Comparison of ENCODE assay signal across 8 mouse cellular contexts in genomic region chr7:99555862-99556261, GRCm38 (mm10). TPM values are rescaled to one million over a fixed set of nuclear protein-coding genes. Genes with fewer than 3 reads are reported as not detected.
A peak's percentile ranks its signal among the peaks of the same experiment; 100 is the strongest.
DNase-seq lines count a peak whose midpoint lies in the region; ATAC-seq lines count a peak whose summit lies in the region.

No protein-coding gene starts in this region.

- H3K27me3 ChIP-seq in liver, embryonic 11.5 days (replicated peaks; ENCODE audit: control insufficient read depth, insufficient read depth, low read length): no peaks in the 10 kb centered on the region
- H3K27me3 ChIP-seq in hindbrain, embryonic 14.5 days (ENCODE audit: control insufficient read depth, insufficient read depth, low read length): no peaks in the 10 kb centered on the region
- no peaks in the 10 kb centered on the region for H3K27me3 ChIP-seq in stomach, embryonic 15.5 days (replicated peaks)

- peak; percentile 64 for DNase-seq in liver
- no peak for DNase-seq in liver, embryonic 11.5 days (ENCODE audit: low spot score)
- DNase-seq in adrenal gland, postnatal 36 days: peak; percentile 78 to 84
- peak; percentile 61 for DNase-seq in hindbrain, embryonic 14.5 days (ENCODE audit: low spot score)
- DNase-seq in left cerebral cortex, adult 18-20 months (ENCODE audit: low spot score in 2 of 2): peak; percentile 69 to 72

- H3K4me3 ChIP-seq in liver, embryonic 11.5 days (ENCODE audit: low read depth, low read length): no peak overlapping the region
- H3K4me3 ChIP-seq in hindbrain, embryonic 14.5 days (replicated peaks; ENCODE audit: low read length): no peak overlapping the region
- no peak overlapping the region for H3K4me3 ChIP-seq in stomach, embryonic 15.5 days (replicated peaks)

- H3K4me2 ChIP-seq in liver, embryonic 11.5 days: no peak overlapping the region
- no peak overlapping the region for H3K4me2 ChIP-seq in hindbrain, embryonic 14.5 days (replicated peaks)
- H3K4me2 ChIP-seq in stomach, embryonic 15.5 days: no peak overlapping the region

- H3K4me1 ChIP-seq in liver, embryonic 11.5 days (replicated peaks; ENCODE audit: control insufficient read depth, insufficient read depth, low read length): peaks cover 21% of the 10 kb centered on the region
- peaks cover 32% of the 10 kb centered on the region for H3K4me1 ChIP-seq in hindbrain, embryonic 14.5 days (replicated peaks; ENCODE audit: control insufficient read depth, insufficient read depth, low read length)
- H3K4me1 ChIP-seq in stomach, embryonic 15.5 days: peaks cover 35% of the 10 kb centered on the region

- no peak overlapping the region for H3K9ac ChIP-seq in liver, embryonic 11.5 days (ENCODE audit: low read depth, low read length)
- no peak overlapping the region for H3K9ac ChIP-seq in hindbrain, embryonic 14.5 days
- H3K9ac ChIP-seq in stomach, embryonic 15.5 days: no peak overlapping the region

- no peak for ATAC-seq in liver, embryonic 11.5 days (replicated peaks; ENCODE audit: low FRiP score)
- ATAC-seq in erythroid progenitor cell, adult 5-6 weeks (replicated peaks; ENCODE audit: low FRiP score, poor library complexity, severe bottlenecking): peak; percentile 63
- peak; percentile 25; the same call in 1 of the 2 replicates for ATAC-seq in hindbrain, embryonic 14.5 days (ENCODE audit: low FRiP score)
- peak; percentile 94 for ATAC-seq in megakaryocyte, adult 5-6 weeks (ENCODE audit: poor library complexity, severe bottlenecking)
- ATAC-seq in stomach, embryonic 15.5 days (ENCODE audit: insufficient read depth, low FRiP score, low read depth): 0 out of 2 replicates have a peak, but pooled peaks have one; percentile 28

- H3K36me3 ChIP-seq in liver, embryonic 11.5 days (ENCODE audit: control insufficient read depth, insufficient read depth, low read length): peaks cover 4% of the 10 kb centered on the region; the same call in 1 of the 2 replicates
- H3K36me3 ChIP-seq in hindbrain, embryonic 14.5 days (replicated peaks; ENCODE audit: control insufficient read depth, insufficient read depth): peaks cover 2% of the 10 kb centered on the region; the same call in 1 of the 2 replicates
- no peaks in the 10 kb centered on the region for H3K36me3 ChIP-seq in stomach, embryonic 15.5 days

- H3K9me3 ChIP-seq in liver, embryonic 11.5 days (ENCODE audit: control insufficient read depth, low read length): no peaks in the 10 kb centered on the region
- no peaks in the 10 kb centered on the region for H3K9me3 ChIP-seq in hindbrain, embryonic 14.5 days (ENCODE audit: control insufficient read depth, low read length)
- H3K9me3 ChIP-seq in stomach, embryonic 15.5 days: no peaks in the 10 kb centered on the region

- 45% methylated on average over 6 of the region's 6 CpGs for WGBS in liver, embryonic 11.5 days
- WGBS in hindbrain, embryonic 14.5 days: 30% methylated on average over 6 of the region's 6 CpGs
- 29% methylated on average over 6 of the region's 6 CpGs for WGBS in stomach, embryonic 15.5 days

- no peak overlapping the region for H3K27ac ChIP-seq in liver, embryonic 11.5 days (ENCODE audit: low read depth, low read length)
- no peak overlapping the region for H3K27ac ChIP-seq in hindbrain, embryonic 14.5 days
- H3K27ac ChIP-seq in stomach, embryonic 15.5 days: no peak overlapping the region

RNA-seq across cellular contexts. Expression of gene Arrb1, which starts 20.6 kb away (rescaled TPM):
- polyA plus RNA-seq in liver, embryonic 11.5 days (2014; fragmentation: Nextera tagmentation; extraction: Ambion mirVana): 27.9 and 28.9 TPM in 2 replicates
- 10 to 100 TPM; 41.1 to 51.0 TPM for total RNA-seq in adrenal gland, postnatal 36 days (2021)
- total RNA-seq in erythroid progenitor cell, adult 5-6 weeks (2015; ENCODE audit: low replicate concordance): 184 TPM in 2 replicates
- total RNA-seq in erythroid progenitor cell, adult 5-6 weeks (2017; ENCODE audit: low replicate concordance): 538 and 553 TPM in 2 replicates
- 9.8 and 10.1 TPM in 2 replicates for polyA plus RNA-seq in hindbrain, embryonic 14.5 days (2014; fragmentation: Nextera tagmentation; extraction: Ambion mirVana)
- 100 to 1,000 TPM; 177 to 179 TPM for total RNA-seq in left cerebral cortex, adult 18-20 months (2021)
- 41.1 and 43.8 TPM in 2 replicates for total RNA-seq in megakaryocyte, adult 5-6 weeks (2015)
- total RNA-seq in megakaryocyte, adult 5-6 weeks (2017): 91.7 and 96.9 TPM in 2 replicates
- 11.4 and 13.5 TPM in 2 replicates for polyA plus RNA-seq in stomach, embryonic 15.5 days (2015; fragmentation: Nextera tagmentation; extraction: Ambion mirVana)
